Mouse (Mus musculus) embryonic fibroblast, embryonic 13.5 days (primary cell): ENCODE results near the gene Adam23. TPM values are rescaled to one million over a fixed set of nuclear protein-coding genes. Genes with fewer than 3 reads are reported as not detected.

Experiments
- H3K27ac ChIP-seq: 2 replicates; pipeline ENCODE4 v1.5.1; 2012; ENCODE audit warnings: low read length, control low read depth, inconsistent platforms; ENCODE audit not compliant: insufficient read depth
- H3K4me1 ChIP-seq: 2 replicates; pipeline ENCODE4 v1.6.1; 2011; ENCODE audit warnings: low read length; ENCODE audit not compliant: control insufficient read depth, insufficient read depth
- H3K4me3 ChIP-seq: 2 replicates; pipeline ENCODE4 v1.5.1; 2011; ENCODE audit warnings: mild to moderate bottlenecking, control low read depth, low read length; ENCODE audit not compliant: insufficient read depth
- CTCF ChIP-seq: IDR thresholded peaks from 2 replicates; pipeline ENCODE4 v1.5.1; 2011; ENCODE audit warnings: mild to moderate bottlenecking, control low read depth, low read length, moderate library complexity, borderline replicate concordance; ENCODE audit not compliant: insufficient read depth
- POLR2A ChIP-seq: IDR thresholded peaks from 2 replicates; pipeline ENCODE4 v1.6.1; 2011; ENCODE audit warnings: low read depth, mild to moderate bottlenecking, control low read depth, low read length, moderate library complexity
- polyA plus RNA-seq: library from polyadenylated mRNA; stranded (reverse); fragments of >200 nt; gene quantifications from 2 replicates; pipeline ENCODE4 v1.2.4, GENCODE M21; 2011; ENCODE audit warnings: low read depth; ENCODE audit not compliant: missing spikeins, insufficient read length

Gene Adam23
- polyA plus RNA-seq, 1 experiment, result 54.1 TPM

DNA sequence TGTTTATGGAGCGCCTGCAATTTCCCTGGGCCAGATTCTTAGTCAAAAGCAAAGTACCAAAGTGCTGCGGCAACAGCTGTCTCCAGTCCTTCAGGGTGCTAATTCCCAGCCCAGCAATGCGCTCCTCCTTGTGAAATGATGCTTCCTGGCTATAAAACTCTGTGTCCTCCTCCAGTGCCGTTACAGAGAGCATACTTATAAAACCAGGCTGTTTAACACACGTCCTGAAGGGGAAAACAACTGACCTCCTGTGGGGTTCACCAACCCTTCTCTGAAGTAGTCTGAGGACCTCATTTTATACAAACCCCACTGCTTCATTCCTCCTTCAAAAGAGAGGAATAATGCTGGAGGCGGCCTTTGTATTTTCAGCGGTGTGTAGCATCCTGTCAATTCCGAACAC, 28.0 kb downstream of the Adam23 start:
- H3K27ac ChIP-seq, result no peak overlapping the region
- H3K4me3 ChIP-seq, result no peak overlapping the region
- TF ChIP-seq CTCF, result no peak
- TF ChIP-seq POLR2A, result no peak
- no peaks in the 10 kb centered on the region for H3K4me1 ChIP-seq

DNA sequence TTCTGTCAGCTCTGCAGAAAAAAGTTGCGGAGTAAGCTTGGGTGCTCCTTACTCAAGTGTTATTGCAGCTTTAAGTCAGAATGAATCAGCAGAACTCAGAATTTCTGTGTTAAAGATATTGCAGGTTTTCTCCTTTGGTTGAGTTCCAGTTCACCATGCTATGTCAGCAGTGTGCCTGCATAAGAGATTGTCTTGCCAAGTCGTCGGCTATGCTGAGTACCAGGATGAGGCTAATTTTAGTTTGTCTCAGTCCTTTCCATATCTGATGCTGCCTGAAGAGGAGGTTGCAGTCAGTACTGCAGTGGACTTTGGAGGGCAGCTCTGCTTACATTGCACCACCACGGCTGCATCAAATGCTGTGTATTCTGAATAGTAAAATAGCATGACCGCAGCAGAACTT, 33.3 kb downstream of the Adam23 start:
- Histone ChIP-seq H3K27ac (no peak overlapping the region), H3K4me1 (no peaks in the 10 kb centered on the region)

DNA sequence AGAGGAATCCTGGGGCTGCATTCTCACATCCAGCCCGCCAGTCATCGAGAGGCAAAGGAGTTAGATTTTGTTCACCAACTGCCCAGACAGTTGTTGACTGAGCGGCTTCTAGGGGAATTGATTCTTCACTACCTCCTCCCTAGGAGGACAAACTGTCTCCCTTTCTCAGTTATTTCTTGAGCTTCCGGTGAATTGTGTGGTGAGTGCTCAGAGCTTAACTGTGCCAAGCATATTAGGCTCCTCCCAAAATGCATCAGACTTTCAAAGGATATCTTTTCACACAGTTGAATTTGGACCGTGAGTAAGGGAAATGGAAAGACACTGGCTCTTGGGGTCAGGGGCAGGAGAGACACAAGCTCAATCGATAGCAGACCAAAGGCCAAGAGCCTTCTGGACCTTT, 39.0 kb downstream of the Adam23 start:
- Histone ChIP-seq H3K4me1 (no peaks in the 10 kb centered on the region), H3K27ac (no peak overlapping the region), H3K4me3 (no peak overlapping the region)
- TF ChIP-seq POLR2A (no peak), CTCF (no peak)

More for the DNA sequence above, 33.3 kb downstream of the Adam23 start:
- H3K4me3 ChIP-seq, result no peak overlapping the region
- no peak for TF ChIP-seq CTCF
- TF ChIP-seq POLR2A, result no peak

DNA sequence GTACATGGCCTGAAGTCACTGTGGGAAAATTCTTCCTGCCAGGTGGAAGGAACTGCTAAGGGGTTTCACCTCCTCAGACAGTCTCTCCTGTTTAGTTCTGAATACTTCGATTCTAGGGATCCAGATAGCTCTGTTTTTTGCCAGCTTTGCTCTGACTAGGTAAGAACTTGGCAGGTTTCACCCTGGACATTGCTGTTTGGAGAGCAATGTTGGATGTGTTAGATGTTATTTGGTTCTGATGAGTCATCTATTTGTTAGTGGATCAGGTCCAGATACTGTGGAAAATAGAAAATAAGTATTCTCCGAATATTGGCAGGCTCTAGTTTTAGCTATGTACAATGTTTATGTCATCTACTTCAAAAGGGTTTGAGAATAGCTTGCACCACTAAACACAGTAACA, 41.0 kb downstream of the Adam23 start:
- peaks cover 3% of the 10 kb centered on the region; the same call in 1 of the 2 replicates for H3K4me1 ChIP-seq
- no peak overlapping the region for H3K4me3 ChIP-seq
- H3K27ac ChIP-seq, result no peak overlapping the region
- TF ChIP-seq POLR2A (no peak), CTCF (no peak)

DNA sequence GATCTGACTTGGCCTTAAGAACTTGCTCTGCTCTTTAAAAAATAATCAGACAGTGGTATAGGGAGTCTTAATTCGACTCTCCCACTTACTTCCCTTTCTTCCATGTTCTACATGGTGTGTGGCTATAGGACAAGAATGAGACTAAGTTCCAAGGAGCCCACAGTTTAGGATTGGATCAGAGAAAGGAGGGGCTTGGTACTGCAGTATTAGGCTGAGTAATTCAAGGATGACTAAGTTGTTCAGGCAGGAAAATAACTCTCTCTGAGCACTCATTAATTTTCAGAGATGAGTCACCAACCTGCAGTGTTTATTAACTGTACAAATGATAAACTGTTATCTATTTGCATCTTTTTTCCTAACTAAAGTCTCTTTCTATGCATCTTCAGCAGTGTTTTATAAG, 45.3 kb downstream of the Adam23 start:
- Histone ChIP-seq H3K27ac (peak overlapping the region; percentile 61), H3K4me3 (no peak overlapping the region), H3K4me1 (peaks cover 3% of the 10 kb centered on the region; the same call in 1 of the 2 replicates)
- no peak for TF ChIP-seq CTCF
- TF ChIP-seq POLR2A, result no peak

DNA sequence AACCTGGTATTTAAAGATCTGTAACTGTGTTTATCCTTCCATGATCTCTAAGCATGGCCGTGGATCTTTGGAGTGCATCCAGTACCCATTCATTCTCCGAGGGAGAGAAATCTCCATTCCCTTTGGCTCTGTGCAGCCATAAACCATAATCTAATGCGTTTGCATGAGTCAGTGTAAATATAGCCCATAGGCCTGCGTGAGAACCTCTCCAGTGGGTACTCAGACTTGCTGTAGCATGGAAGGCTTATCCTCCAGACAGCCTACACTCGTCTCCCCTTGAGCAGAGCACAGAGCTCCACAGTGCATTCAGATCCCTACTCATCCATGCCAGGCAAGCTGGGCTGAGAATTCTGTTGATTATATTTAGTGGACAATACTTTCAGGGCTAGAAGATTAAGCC, 47.6 kb downstream of the Adam23 start:
- peaks cover 3% of the 10 kb centered on the region; the same call in 1 of the 2 replicates for H3K4me1 ChIP-seq
- TF ChIP-seq CTCF (no peak), POLR2A (no peak)
- H3K27ac ChIP-seq, result no peak overlapping the region
- H3K4me3 ChIP-seq, result no peak overlapping the region

DNA sequence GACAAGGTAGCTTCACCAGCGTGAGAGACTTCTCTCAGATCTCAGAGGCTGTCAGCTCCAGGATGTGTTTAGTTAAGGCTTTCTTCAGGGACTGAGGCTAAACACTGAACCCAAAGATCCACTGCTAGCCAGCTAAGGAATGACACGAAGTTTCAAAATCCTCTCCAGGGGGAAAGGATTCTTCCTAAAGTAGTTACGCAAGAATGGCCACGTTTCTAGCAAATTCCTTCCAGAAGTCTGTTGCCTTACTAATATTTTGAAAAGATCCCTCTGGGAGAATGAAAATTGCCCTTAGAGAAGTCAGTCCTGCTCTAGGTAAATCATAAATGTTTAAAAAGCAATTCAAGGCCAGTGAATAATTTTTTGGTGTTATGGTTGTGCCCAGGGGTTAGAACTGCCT, 61.7 kb downstream of the Adam23 start:
- Histone ChIP-seq H3K4me3 (no peak overlapping the region), H3K27ac (peak overlapping the region; percentile 24), H3K4me1 (no peaks in the 10 kb centered on the region)
- no peak for TF ChIP-seq POLR2A
- no peak for TF ChIP-seq CTCF

DNA sequence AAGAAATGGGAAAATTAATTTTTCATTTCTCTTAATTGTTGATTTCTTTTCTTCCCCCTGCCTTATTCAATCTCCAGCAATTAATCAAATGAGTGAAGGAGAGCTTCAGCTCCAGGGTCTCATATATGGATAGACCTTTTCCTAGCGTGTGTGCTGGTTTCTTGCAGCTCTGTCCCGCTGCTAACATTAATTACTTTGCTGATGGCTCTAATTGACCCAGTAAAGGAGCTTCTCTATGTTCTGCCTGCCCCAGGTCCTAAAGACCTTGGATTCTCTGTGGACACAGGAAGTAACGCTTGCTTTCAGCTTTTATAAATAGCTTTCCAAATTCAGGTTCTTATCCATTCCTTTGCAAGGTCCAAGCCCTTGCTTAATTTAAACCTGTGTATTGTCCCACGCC, 63.1 kb downstream of the Adam23 start:
- no peaks in the 10 kb centered on the region for H3K4me1 ChIP-seq
- H3K27ac ChIP-seq, result no peak overlapping the region
- no peak for TF ChIP-seq POLR2A
- no peak for TF ChIP-seq CTCF
- H3K4me3 ChIP-seq, result no peak overlapping the region

DNA sequence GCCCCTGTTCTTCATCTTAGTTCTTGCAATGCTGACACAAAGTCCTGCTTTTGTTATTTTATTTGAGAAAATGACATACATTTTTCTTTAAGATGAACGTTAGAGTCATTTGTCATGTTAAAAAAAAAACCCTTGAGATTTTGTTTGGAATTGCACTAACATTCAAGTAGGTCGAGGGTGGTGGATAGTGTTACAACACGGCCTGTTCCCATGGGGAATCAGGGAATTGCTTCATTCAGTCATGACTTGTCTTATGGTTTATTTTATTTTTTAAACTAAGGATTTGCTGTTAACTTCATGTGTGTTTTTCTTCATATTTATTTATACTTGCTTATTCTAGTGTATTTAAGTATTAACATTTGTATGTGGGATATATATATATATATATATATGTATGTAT, 65.7 kb downstream of the Adam23 start:
- Histone ChIP-seq H3K4me3 (no peak overlapping the region), H3K27ac (0 out of 2 replicates have a peak overlapping the region, but pooled peaks have one; percentile 26), H3K4me1 (no peaks in the 10 kb centered on the region)
- TF ChIP-seq CTCF, result no peak

DNA sequence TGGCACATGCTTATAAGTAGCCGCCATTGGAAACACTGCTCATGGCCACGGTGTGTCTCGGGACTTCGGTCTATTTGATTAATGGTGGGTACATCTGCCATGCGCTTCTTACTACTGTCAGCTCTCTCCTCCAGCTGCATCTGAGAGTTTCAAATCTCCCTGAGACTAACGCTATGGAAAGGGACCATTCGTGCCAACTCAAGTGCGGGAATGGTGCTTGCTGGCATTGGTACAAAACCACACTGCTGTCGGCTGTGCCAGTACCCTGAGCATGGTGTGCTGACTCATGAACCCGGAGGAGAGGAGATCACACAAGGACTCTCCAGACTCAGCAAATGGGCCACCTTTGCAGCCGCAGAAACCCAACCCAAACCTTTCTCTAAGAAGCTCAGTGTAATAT, 72.1 kb downstream of the Adam23 start:
- Histone ChIP-seq H3K4me1 (no peaks in the 10 kb centered on the region), H3K4me3 (no peak overlapping the region), H3K27ac (no peak overlapping the region)
- TF ChIP-seq CTCF, result no peak
- no peak for TF ChIP-seq POLR2A

DNA sequence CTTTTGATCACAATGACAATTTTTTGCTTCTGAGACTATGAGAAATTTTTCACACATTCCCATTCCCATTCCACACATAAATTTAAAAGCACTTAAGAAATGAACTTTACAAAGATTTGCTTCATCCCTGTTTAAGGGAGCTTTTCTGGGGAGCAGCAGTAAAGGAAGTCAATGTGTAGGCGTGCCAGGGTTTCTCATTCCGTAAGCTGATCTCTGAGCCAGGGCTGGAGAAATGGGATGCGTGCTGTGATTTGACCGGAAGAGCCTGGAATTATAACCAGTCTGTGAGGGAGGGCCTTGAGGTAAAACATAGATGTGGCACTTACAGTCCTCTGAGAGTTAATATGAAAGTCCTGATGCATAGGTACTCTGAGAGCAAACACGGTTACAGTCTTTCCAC, 73.1 kb downstream of the Adam23 start:
- TF ChIP-seq POLR2A (no peak), CTCF (no peak)
- H3K27ac ChIP-seq, result 0 out of 2 replicates have a peak overlapping the region, but pooled peaks have one; percentile 12

DNA sequence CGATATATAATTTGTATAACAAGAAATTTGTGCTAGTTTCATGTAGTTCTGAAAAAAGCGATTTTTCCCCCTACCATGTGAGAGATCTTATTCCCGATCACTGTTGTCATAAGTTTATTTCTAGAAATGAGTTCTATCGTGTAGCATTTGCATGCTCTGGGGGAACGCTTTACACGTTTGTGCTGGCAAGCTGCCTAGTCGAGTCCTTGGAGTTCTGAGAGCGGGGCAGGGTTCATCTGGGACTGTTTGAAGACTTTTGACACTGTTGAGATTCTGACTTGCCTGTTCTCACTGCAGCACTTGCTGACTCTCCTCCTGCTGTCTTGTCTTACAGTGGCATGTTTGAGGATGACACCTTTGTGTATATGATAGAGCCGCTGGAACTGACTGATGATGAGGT, 84.2 kb downstream of the Adam23 start:
- TF ChIP-seq CTCF (no peak), POLR2A (no peak)
- Histone ChIP-seq H3K4me3 (no peak overlapping the region), H3K4me1 (no peaks in the 10 kb centered on the region), H3K27ac (no peak overlapping the region)

More for the DNA sequence above, 73.1 kb downstream of the Adam23 start:
- no peak overlapping the region for H3K4me3 ChIP-seq
- no peaks in the 10 kb centered on the region for H3K4me1 ChIP-seq
